Mouse (Mus musculus): ENCODE measurements around the gene Scarb2.

- TF ChIP-seq CTCF (conservative IDR thresholded peaks at IDR 0.05; ENCODE audit: low read length) (peak; percentile 79), POU5F1 (IDR thresholded peaks at IDR 0.05; ENCODE audit: borderline replicate concordance, low read length) (no peak), NANOG (IDR thresholded peaks at IDR 0.05; ENCODE audit: borderline replicate concordance, low read length) (no peak)
Observed at GRCm38 (mm10) chr5:92398153-92398552, 108.5 kb downstream of the Scarb2 start.

Measured in E14TG2a.4 (cell line).